Mouse (Mus musculus) olfactory bulb, adult 2 months (tissue): Measurements from ENCODE around the gene Ttc28. TPM values are rescaled to one million over a fixed set of nuclear protein-coding genes. Genes with fewer than 3 reads are reported as not detected.
A peak's percentile ranks its signal among the peaks of the same experiment; 100 is the strongest.

Experiments
- H3K27ac ChIP-seq: fragments of 200-500 bp; 2 replicates; pipeline ENCODE4 v1.5.1; 2012; ENCODE audit warnings: low read depth, low read length; ENCODE audit not compliant: insufficient read depth
- H3K4me1 ChIP-seq: fragments of 200-500 bp; 2 replicates; pipeline ENCODE4 v1.6.1; 2012; ENCODE audit warnings: low read length; ENCODE audit not compliant: control insufficient read depth, insufficient read depth
- H3K4me3 ChIP-seq: fragments of 200-500 bp; 2 replicates; pipeline ENCODE4 v1.5.1; 2012; ENCODE audit warnings: mild to moderate bottlenecking, low read depth, low read length, moderate library complexity; ENCODE audit not compliant: insufficient read depth
- CTCF ChIP-seq: fragments of 200-500 bp; IDR thresholded peaks from 2 replicates; pipeline ENCODE4 v1.5.1; 2012; ENCODE audit warnings: low read depth, mild to moderate bottlenecking, low read length, moderate library complexity; ENCODE audit not compliant: insufficient read depth
- POLR2A ChIP-seq: fragments of 200-500 bp; IDR thresholded peaks from 2 replicates; pipeline ENCODE4 v1.6.1; 2012; ENCODE audit warnings: mild to moderate bottlenecking, low read depth, low read length, moderate library complexity; ENCODE audit not compliant: insufficient read depth
- WGBS: fragments of 180-500 bp; shearing (Covaris S2); methylation state at CpG from one replicate; pipeline ENCODE4 v1.1.7; 2018; 5-methylcytosine and 5-hydroxymethylcytosine counted together
- polyA plus RNA-seq: library from polyadenylated mRNA; stranded (reverse); fragments of >200 nt; gene quantifications from 2 replicates; pipeline ENCODE4 v1.2.4, GENCODE M21; 2012; ENCODE audit warnings: low replicate concordance; ENCODE audit not compliant: missing spikeins, insufficient read depth, insufficient read length

Ttc28 gene
- polyA plus RNA-seq, 1 experiment: not detected

GRCm38 (mm10) chr5:110852990-110853389 is 26.6 kb upstream of the Ttc28 start:
- H3K4me1 ChIP-seq: no peaks in the 10 kb centered on the region
- H3K4me3 ChIP-seq: no peak overlapping the region
- H3K27ac ChIP-seq: no peak overlapping the region
- TF ChIP-seq POLR2A (no peak), CTCF (no peak)
- WGBS: 97% methylated on average over 1 of the region's 1 CpGs

- TF ChIP-seq POLR2A (no peak), CTCF (no peak)
- H3K4me3 ChIP-seq: no peak overlapping the region
- no peaks in the 10 kb centered on the region for H3K4me1 ChIP-seq
- no peak overlapping the region for H3K27ac ChIP-seq
- 94% methylated on average over 5 of the region's 5 CpGs for WGBS
Observed at GRCm38 (mm10) chr5:110857091-110857490, 22.5 kb upstream of the Ttc28 start.

- no peaks in the 10 kb centered on the region for H3K4me1 ChIP-seq
- TF ChIP-seq POLR2A: no peak
- no peak for TF ChIP-seq CTCF
- peak overlapping the region; percentile 35 for H3K4me3 ChIP-seq
- WGBS: 14% methylated on average over 13 of the region's 13 CpGs
- peak overlapping the region; percentile 64 for H3K27ac ChIP-seq
Observed at GRCm38 (mm10) chr5:110859013-110859650, 20.5 kb upstream of the Ttc28 start.

GRCm38 (mm10) chr5:110860445-110860844 is 19.2 kb upstream of the Ttc28 start:
- no peak overlapping the region for H3K4me3 ChIP-seq
- no peak overlapping the region for H3K27ac ChIP-seq
- no peaks in the 10 kb centered on the region for H3K4me1 ChIP-seq
- 93% methylated on average over 5 of the region's 5 CpGs for WGBS
- TF ChIP-seq POLR2A (no peak), CTCF (no peak)

GRCm38 (mm10) chr5:110868460-110868859 is 11.1 kb upstream of the Ttc28 start:
- TF ChIP-seq CTCF (no peak), POLR2A (no peak)
- Histone ChIP-seq H3K4me1 (0 out of 2 replicates have a peak, but pooled peaks cover 3% of the 10 kb centered on the region), H3K4me3 (no peak overlapping the region), H3K27ac (no peak overlapping the region)
- WGBS: 50% methylated on average over 4 of the region's 4 CpGs

GRCm38 (mm10) chr5:110869242-110869669 is 10.3 kb upstream of the Ttc28 start:
- 31% methylated on average over 8 of the region's 8 CpGs for WGBS
- Histone ChIP-seq H3K4me3 (no peak overlapping the region), H3K27ac (no peak overlapping the region), H3K4me1 (0 out of 2 replicates have a peak, but pooled peaks cover 3% of the 10 kb centered on the region)
- TF ChIP-seq POLR2A (no peak), CTCF (no peak)

GRCm38 (mm10) chr5:110873160-110873559 is 6.4 kb upstream of the Ttc28 start:
- 0 out of 2 replicates have a peak, but pooled peaks cover 3% of the 10 kb centered on the region for H3K4me1 ChIP-seq
- TF ChIP-seq POLR2A: no peak
- TF ChIP-seq CTCF: no peak
- 50% methylated on average over 6 of the region's 6 CpGs for WGBS
- H3K27ac ChIP-seq: no peak overlapping the region
- no peak overlapping the region for H3K4me3 ChIP-seq

- TF ChIP-seq POLR2A (no peak), CTCF (no peak)
- H3K4me3 ChIP-seq: no peak overlapping the region
Observed at GRCm38 (mm10) chr5:110874711-110875110, 4.9 kb upstream of the Ttc28 start.

GRCm38 (mm10) chr5:110875286-110875685 is 4.3 kb upstream of the Ttc28 start:
- no peak overlapping the region for H3K4me3 ChIP-seq
- H3K4me1 ChIP-seq: no peaks in the 10 kb centered on the region
- no peak overlapping the region for H3K27ac ChIP-seq
- WGBS: 91% methylated on average over 1 of the region's 1 CpGs
- TF ChIP-seq CTCF (no peak), POLR2A (no peak)

More at GRCm38 (mm10) chr5:110874711-110875110, 4.9 kb upstream of the Ttc28 start:
- Histone ChIP-seq H3K4me1 (no peaks in the 10 kb centered on the region), H3K27ac (no peak overlapping the region)
